10 mouse cellular contexts compared by ENCODE assay signal in the genomic region with DNA sequence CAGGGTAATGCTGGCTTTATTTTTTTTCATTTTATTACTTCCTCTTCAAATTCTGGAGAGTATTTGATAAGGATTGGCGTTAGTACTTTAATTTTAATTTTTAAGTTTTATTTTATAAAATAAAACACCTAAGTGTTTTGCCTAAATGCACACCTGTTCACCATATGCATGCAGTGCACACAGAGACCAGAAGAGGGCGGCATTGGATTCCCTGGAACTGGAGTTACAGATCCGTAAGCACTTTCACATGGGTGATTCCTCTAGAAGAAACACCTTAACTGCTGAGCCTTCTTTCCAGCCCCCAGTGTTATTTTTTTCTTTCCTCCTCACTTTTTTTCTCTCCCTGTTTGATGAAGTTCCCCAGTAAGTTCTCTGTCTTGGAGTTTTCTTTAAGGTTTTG. TPM values are rescaled to one million over a fixed set of nuclear protein-coding genes. Genes with fewer than 3 reads are reported as not detected.
DNase-seq lines count a peak whose midpoint lies in the region; ATAC-seq and TF ChIP-seq lines count a peak whose summit lies in the region.
"Had no signal": no experiment of that assay in that cellular context is flagged by ENCODE, and none has a peak within 500 bp of the region (broad histone marks: within the 10 kb centered on the region; RNA-seq: fewer than 3 reads in every experiment).

No protein-coding gene starts in this region.

- H3K9me3 ChIP-seq in liver, embryonic 12.5 days (replicated peaks) = no peaks in the 10 kb centered on the region
- H3K9me3 ChIP-seq in ES-Bruce4 (replicated peaks; ENCODE audit: control insufficient read depth, insufficient read depth, low read length, poor library complexity, severe bottlenecking) = no peaks in the 10 kb centered on the region
- no peaks in the 10 kb centered on the region for H3K9me3 ChIP-seq in kidney, postnatal 0 days (replicated peaks; ENCODE audit: low read length)

- no peaks in the 10 kb centered on the region for H3K36me3 ChIP-seq in liver, embryonic 12.5 days
- H3K36me3 ChIP-seq in ES-Bruce4 (ENCODE audit: control insufficient read depth, insufficient read depth, low read length, poor library complexity, severe bottlenecking) = no peaks in the 10 kb centered on the region
- H3K36me3 ChIP-seq in kidney, postnatal 0 days (ENCODE audit: insufficient read depth, low read length) = no peaks in the 10 kb centered on the region
- H3K36me3 ChIP-seq: midbrain, embryonic 12.5 days had no signal

- no peak for ATAC-seq in liver, embryonic 12.5 days
- no peak for ATAC-seq in kidney, postnatal 0 days (replicated peaks; ENCODE audit: low FRiP score, low read depth)
- no peak for ATAC-seq in erythroblast, adult 5-6 weeks (replicated peaks; ENCODE audit: low FRiP score, poor library complexity, severe bottlenecking)

- no peak overlapping the region for H3K4me3 ChIP-seq in liver, embryonic 12.5 days
- H3K4me3 ChIP-seq in ES-Bruce4 (ENCODE audit: low read depth, low read length) = no peak overlapping the region
- no peak overlapping the region for H3K4me3 ChIP-seq in kidney, postnatal 0 days (replicated peaks; ENCODE audit: low read depth, low read length)
- H3K4me3 ChIP-seq: midbrain, embryonic 12.5 days had no signal

- no peak overlapping the region for H3K27ac ChIP-seq in liver, embryonic 12.5 days
- H3K27ac ChIP-seq in ES-Bruce4 (ENCODE audit: insufficient read depth, low read length) = no peak overlapping the region
- H3K27ac ChIP-seq in kidney, postnatal 0 days = no peak overlapping the region
- H3K27ac ChIP-seq: midbrain, embryonic 12.5 days had no signal

- H3K27me3 ChIP-seq in liver, embryonic 12.5 days (replicated peaks) = no peaks in the 10 kb centered on the region
- H3K27me3 ChIP-seq in ES-Bruce4 (ENCODE audit: control insufficient read depth, insufficient read depth, low read length, poor library complexity, severe bottlenecking) = no peaks in the 10 kb centered on the region
- H3K27me3 ChIP-seq in kidney, postnatal 0 days (ENCODE audit: insufficient read depth, low read length) = no peaks in the 10 kb centered on the region
- H3K27me3 ChIP-seq: midbrain, embryonic 12.5 days had no signal

- DNase-seq in liver (peak; percentile 4), R1 (ENCODE audit: low read depth, low spot score) (peak; percentile 76)
- no peak for DNase-seq in kidney, postnatal 0 days (ENCODE audit: low spot score)
- no peak for DNase-seq in left cerebral cortex, postnatal 25 days (ENCODE audit: low spot score in 2 of 2)

- no peak overlapping the region for H3K9ac ChIP-seq in liver, embryonic 12.5 days
- H3K9ac ChIP-seq in ES-Bruce4 (ENCODE audit: low read depth, poor library complexity, severe bottlenecking) = no peak overlapping the region
- H3K9ac ChIP-seq in kidney, postnatal 0 days (ENCODE audit: low read depth, low read length) = no peak overlapping the region
- H3K9ac ChIP-seq: midbrain, embryonic 12.5 days had no signal

- no peaks in the 10 kb centered on the region for H3K4me1 ChIP-seq in liver, embryonic 12.5 days
- no peaks in the 10 kb centered on the region for H3K4me1 ChIP-seq in ES-Bruce4 (ENCODE audit: control insufficient read depth, insufficient read depth, low read length)
- no peaks in the 10 kb centered on the region for H3K4me1 ChIP-seq in kidney, postnatal 0 days (replicated peaks; ENCODE audit: insufficient read depth, low read length)
- H3K4me1 ChIP-seq: midbrain, embryonic 12.5 days had no signal

- no peak for TF ChIP-seq EP300 in ES-Bruce4 (IDR thresholded peaks at IDR 0.05; ENCODE audit: insufficient read depth, low read depth, low read length)

- peak; percentile 24 for TF ChIP-seq CTCF in ES-Bruce4 (IDR thresholded peaks at IDR 0.05; ENCODE audit: low read depth, low read length)
- TF ChIP-seq CTCF in kidney, postnatal 0 days (IDR thresholded peaks at IDR 0.05; ENCODE audit: low read depth) = peak; percentile 48; the same call in 1 of the 2 replicates

- TF ChIP-seq POLR2A in ES-Bruce4 (IDR thresholded peaks at IDR 0.05; ENCODE audit: insufficient read depth, low read length) = no peak

- 25% methylated on average over 3 of the region's 3 CpGs for WGBS in liver, embryonic 12.5 days (ENCODE audit: insufficient replicate concordance)
- WGBS in kidney, postnatal 0 days = 21% methylated on average over 3 of the region's 3 CpGs

- H3K4me2 ChIP-seq in liver, embryonic 12.5 days = no peak overlapping the region
- no peak overlapping the region for H3K4me2 ChIP-seq in kidney, postnatal 0 days (ENCODE audit: low read length)
- H3K4me2 ChIP-seq: midbrain, embryonic 12.5 days had no signal

- intact Hi-C loops in left cerebral cortex, postnatal 25 days (cut with DNase I) = no loop called here

RNA-seq across cellular contexts. Expression of a gene that starts 9.7 kb away (rescaled TPM):
- not detected in 2 replicates for polyA plus RNA-seq in liver, embryonic 12.5 days (2016; fragmentation: Nextera tagmentation; extraction: Ambion mirVana)
- not detected in 2 replicates for polyA plus RNA-seq in ES-Bruce4 (2011; ENCODE audit: insufficient read depth, insufficient read length, low read depth, missing spikeins)
- polyA plus RNA-seq in kidney, postnatal 0 days (2015; fragmentation: Nextera tagmentation; extraction: Ambion mirVana) = not detected in 2 replicates
- total RNA-seq in left cerebral cortex, postnatal 25 days (2021) = not detected
- not detected in 2 replicates for total RNA-seq in erythroblast, adult 5-6 weeks (2015; ENCODE audit: low replicate concordance)
- total RNA-seq in erythroblast, adult 5-6 weeks (2017; ENCODE audit: low replicate concordance) = not detected in 2 replicates
- total RNA-seq: layer of hippocampus, adult 18-20 months had no signal
- polyA plus RNA-seq: frontal cortex, adult 2 months; midbrain, embryonic 12.5 days had no signal

RNA-seq across cellular contexts. Expression of a gene that starts 20.6 kb away (rescaled TPM):
- not detected in 2 replicates for polyA plus RNA-seq in liver, embryonic 12.5 days (2016; fragmentation: Nextera tagmentation; extraction: Ambion mirVana)
- polyA plus RNA-seq in ES-Bruce4 (2011; ENCODE audit: insufficient read depth, insufficient read length, low read depth, missing spikeins) = 33.3 and 36.0 TPM in 2 replicates
- polyA plus RNA-seq in kidney, postnatal 0 days (2015; fragmentation: Nextera tagmentation; extraction: Ambion mirVana) = 0.37 and 0.39 TPM in 2 replicates
- not detected for total RNA-seq in left cerebral cortex, postnatal 25 days (2021)
- not detected in 2 replicates for total RNA-seq in erythroblast, adult 5-6 weeks (2015; ENCODE audit: low replicate concordance)
- not detected in 2 replicates for total RNA-seq in erythroblast, adult 5-6 weeks (2017; ENCODE audit: low replicate concordance)
- total RNA-seq: layer of hippocampus, adult 18-20 months had no signal
- polyA plus RNA-seq: midbrain, embryonic 12.5 days had no signal

RNA-seq across cellular contexts. Expression of a gene that starts 24.2 kb away (rescaled TPM):
- polyA plus RNA-seq in liver, embryonic 12.5 days (2016; fragmentation: Nextera tagmentation; extraction: Ambion mirVana) = not detected in 2 replicates
- polyA plus RNA-seq in ES-Bruce4 (2011; ENCODE audit: insufficient read depth, insufficient read length, low read depth, missing spikeins) = not detected in 2 replicates
- not detected in 2 replicates for polyA plus RNA-seq in kidney, postnatal 0 days (2015; fragmentation: Nextera tagmentation; extraction: Ambion mirVana)
- total RNA-seq in left cerebral cortex, postnatal 25 days (2021) = not detected
- total RNA-seq in erythroblast, adult 5-6 weeks (2015; ENCODE audit: low replicate concordance) = not detected in 2 replicates
- not detected in 2 replicates for total RNA-seq in erythroblast, adult 5-6 weeks (2017; ENCODE audit: low replicate concordance)
- total RNA-seq: layer of hippocampus, adult 18-20 months had no signal
- polyA plus RNA-seq: frontal cortex, adult 2 months; midbrain, embryonic 12.5 days had no signal

RNA-seq across cellular contexts. Expression of a gene that starts 34.7 kb away (rescaled TPM):
- not detected in 2 replicates for polyA plus RNA-seq in liver, embryonic 12.5 days (2016; fragmentation: Nextera tagmentation; extraction: Ambion mirVana)
- polyA plus RNA-seq in ES-Bruce4 (2011; ENCODE audit: insufficient read depth, insufficient read length, low read depth, missing spikeins) = not detected in 2 replicates
- not detected in 2 replicates for polyA plus RNA-seq in kidney, postnatal 0 days (2015; fragmentation: Nextera tagmentation; extraction: Ambion mirVana)
- not detected for total RNA-seq in left cerebral cortex, postnatal 25 days (2021)
- total RNA-seq in erythroblast, adult 5-6 weeks (2015; ENCODE audit: low replicate concordance) = not detected in 2 replicates
- total RNA-seq in erythroblast, adult 5-6 weeks (2017; ENCODE audit: low replicate concordance) = not detected in 2 replicates
- total RNA-seq: layer of hippocampus, adult 18-20 months had no signal
- polyA plus RNA-seq: frontal cortex, adult 2 months; midbrain, embryonic 12.5 days had no signal

RNA-seq across cellular contexts. Expression of a gene that starts 51.1 kb away (rescaled TPM):
- not detected in 2 replicates for polyA plus RNA-seq in liver, embryonic 12.5 days (2016; fragmentation: Nextera tagmentation; extraction: Ambion mirVana)
- polyA plus RNA-seq in ES-Bruce4 (2011; ENCODE audit: insufficient read depth, insufficient read length, low read depth, missing spikeins) = not detected in 2 replicates
- not detected in 2 replicates for polyA plus RNA-seq in kidney, postnatal 0 days (2015; fragmentation: Nextera tagmentation; extraction: Ambion mirVana)
- not detected for total RNA-seq in left cerebral cortex, postnatal 25 days (2021)
- not detected in 2 replicates for total RNA-seq in erythroblast, adult 5-6 weeks (2015; ENCODE audit: low replicate concordance)
- total RNA-seq in erythroblast, adult 5-6 weeks (2017; ENCODE audit: low replicate concordance) = not detected in 2 replicates
- total RNA-seq: layer of hippocampus, adult 18-20 months had no signal
- polyA plus RNA-seq: frontal cortex, adult 2 months; midbrain, embryonic 12.5 days had no signal

Comparison
In these comparisons a context has a peak if more than half of its experiments do, and no peak if none do; other contexts are left out.
1. DNase-seq: peak in liver (single experiment) and R1 (single experiment); none in kidney, postnatal 0 days (single experiment) and left cerebral cortex, postnatal 25 days (0 of 2).
2. RNA of a gene that starts 20.6 kb away (polyA plus RNA-seq): 33.3 to 36.0 TPM in ES-Bruce4; 0.37 to 0.39 TPM in kidney, postnatal 0 days and not detected in liver, embryonic 12.5 days; every median in the first group is over 10 times any median in the second.